Mouse (Mus musculus): Measurements from ENCODE around the gene Wdr24.
"Not testable (repeated sequence)": the region's sequence is repeated elsewhere in the genome, so short reads cannot be mapped to it uniquely, and the experiment has no call there.

The Wdr24 gene

GRCm38 (mm10) chr17:25823452-25823851, at the start of gene Wdr24:
TSS of gene Wdr24 (plus strand) at chr17:25823627.
- DNase-seq, result peak in 1 of 2 experiments; percentile 69

- DNase-seq, result no peak
Measured at GRCm38 (mm10) chr17:25775318-25776062, 47.9 kb upstream of the Wdr24 start.

GRCm38 (mm10) chr17:25777948-25778347, 45.5 kb upstream of the Wdr24 start:
- no peak for DNase-seq

GRCm38 (mm10) chr17:25781339-25781738, 42.1 kb upstream of the Wdr24 start:
- no peak for DNase-seq

- DNase-seq, result no peak
Measured at GRCm38 (mm10) chr17:25783086-25783485, 40.3 kb upstream of the Wdr24 start.

GRCm38 (mm10) chr17:25783861-25784574, 39.4 kb upstream of the Wdr24 start:
- DNase-seq, result no peak

GRCm38 (mm10) chr17:25785281-25785745, 38.1 kb upstream of the Wdr24 start, which contains the start of gene Haghl:
TSS of gene Haghl (minus strand) at chr17:25785673.
- peak; percentile 89 to 91 for DNase-seq

GRCm38 (mm10) chr17:25786280-25786679, 37.1 kb upstream of the Wdr24 start, which contains the start of gene Ccdc78:
TSS of gene Ccdc78 (plus strand) at chr17:25786580.
- DNase-seq, result no peak

GRCm38 (mm10) chr17:25786781-25787504, 36.5 kb upstream of the Wdr24 start:
- no peak for DNase-seq

GRCm38 (mm10) chr17:25791320-25791842, 32.0 kb upstream of the Wdr24 start:
- peak in 1 of 2 experiments; percentile 35 for DNase-seq

GRCm38 (mm10) chr17:25791843-25792527, 31.4 kb upstream of the Wdr24 start:
- DNase-seq, result peak; percentile 63 to 76

- DNase-seq, result peak; percentile 76 to 81
Measured at GRCm38 (mm10) chr17:25792615-25793014, 30.8 kb upstream of the Wdr24 start, which contains the start of gene Fam173a. TSS of gene Fam173a (minus strand) at chr17:25792901.

GRCm38 (mm10) chr17:25794197-25794596, 29.2 kb upstream of the Wdr24 start:
- no peak for DNase-seq

- no peak for DNase-seq
Measured at GRCm38 (mm10) chr17:25794998-25795397, 28.4 kb upstream of the Wdr24 start.

GRCm38 (mm10) chr17:25795609-25796092, 27.8 kb upstream of the Wdr24 start, which contains the start of gene AC134908.4:
TSS of gene AC134908.4 (minus strand) at chr17:25795659.
- no peak for DNase-seq

- no peak for DNase-seq
Measured at GRCm38 (mm10) chr17:25796211-25796771, 27.1 kb upstream of the Wdr24 start.

- peak; percentile 84 to 87 for DNase-seq
Measured at GRCm38 (mm10) chr17:25796951-25797369, 26.5 kb upstream of the Wdr24 start, which contains the start of gene Metrn. TSS of gene Metrn (minus strand) at chr17:25797136.

GRCm38 (mm10) chr17:25801029-25801428, 22.4 kb upstream of the Wdr24 start:
- DNase-seq, result peak in 1 of 2 experiments; percentile 56

GRCm38 (mm10) chr17:25802825-25803517, 20.5 kb upstream of the Wdr24 start:
- DNase-seq, result no peak

- no peak for DNase-seq
Measured at GRCm38 (mm10) chr17:25806507-25806906, 16.9 kb upstream of the Wdr24 start.

GRCm38 (mm10) chr17:25807452-25807851, 16.0 kb upstream of the Wdr24 start:
- not testable (repeated sequence) for DNase-seq

Measured in thymus, adult 18-20 months (tissue).